Mouse (Mus musculus): Measurements from ENCODE around the gene Gna15.

- TF ChIP-seq CTCF (IDR thresholded peaks at IDR 0.05; ENCODE audit: extremely low read depth, insufficient read depth, low read length) (no peak), POLR2A (IDR thresholded peaks at IDR 0.05; ENCODE audit: extremely low read depth, insufficient read depth, low read length) (no peak)
Measured at GRCm38 (mm10) chr10:81459399-81459798, 64.6 kb downstream of the Gna15 start.

Data from cortical plate, adult 2 months (tissue).